ENCODE assay signal across 19 mouse cellular contexts in the genomic region with DNA sequence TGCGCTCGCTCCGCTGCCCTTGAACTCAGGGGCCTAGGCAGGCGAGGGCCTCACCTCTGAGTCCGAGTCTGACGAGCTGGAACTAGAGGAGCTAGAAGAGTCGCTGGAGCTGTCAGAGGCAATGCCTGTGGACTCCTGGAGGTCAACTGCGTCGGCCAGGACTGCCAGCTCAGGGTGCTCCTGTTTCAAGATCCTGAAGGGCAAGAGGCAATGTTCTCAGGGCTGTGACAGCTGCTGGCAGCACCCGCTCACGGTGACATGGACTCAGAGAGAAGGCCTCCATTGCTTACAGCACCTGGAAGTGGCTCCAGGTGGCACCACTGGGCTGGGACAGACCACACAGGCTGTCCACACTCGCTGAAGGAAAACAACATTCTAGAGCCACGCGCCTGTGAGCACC. TPM values are rescaled to one million over a fixed set of nuclear protein-coding genes. Genes with fewer than 3 reads are reported as not detected.
A peak's percentile ranks its signal among the peaks of the same experiment; 100 is the strongest.
DNase-seq lines count a peak whose midpoint lies in the region; ATAC-seq and TF ChIP-seq lines count a peak whose summit lies in the region.
"Had no signal": no experiment of that assay in that cellular context is flagged by ENCODE, and none has a peak within 500 bp of the region (broad histone marks: within the 10 kb centered on the region; RNA-seq: fewer than 3 reads in every experiment).

No protein-coding gene starts in this region.

- no peak overlapping the region for H3K4me2 ChIP-seq in kidney, embryonic 16.5 days (replicated peaks; ENCODE audit: low read depth, low read length)
- no peak overlapping the region for H3K4me2 ChIP-seq in embryonic facial prominence, embryonic 13.5 days

- TF ChIP-seq CTCF in G1E (IDR thresholded peaks at IDR 0.05; ENCODE audit: low read depth, low read length) = no peak

- H3K36me3 ChIP-seq in heart, embryonic 10.5 days = peaks cover 74% of the 10 kb centered on the region
- H3K36me3 ChIP-seq in kidney, embryonic 16.5 days (ENCODE audit: insufficient read depth, low read length) = peaks cover 63% of the 10 kb centered on the region
- peaks cover 83% of the 10 kb centered on the region for H3K36me3 ChIP-seq in G1E (replicated peaks)
- peaks cover 75% of the 10 kb centered on the region for H3K36me3 ChIP-seq in embryonic facial prominence, embryonic 13.5 days

- WGBS in heart, embryonic 10.5 days = 88% methylated on average over 14 of the region's 14 CpGs
- WGBS in kidney, embryonic 16.5 days = 77% methylated on average over 14 of the region's 14 CpGs
- WGBS in embryonic facial prominence, embryonic 13.5 days = 86% methylated on average over 14 of the region's 14 CpGs

- H3K9ac ChIP-seq in kidney, embryonic 16.5 days (replicated peaks; ENCODE audit: low read length) = no peak overlapping the region
- H3K9ac ChIP-seq in embryonic facial prominence, embryonic 13.5 days = 0 out of 2 replicates have a peak overlapping the region, but pooled peaks have one; percentile 21
- H3K9ac ChIP-seq: heart, embryonic 15.5 days had no signal

- H3K27me3 ChIP-seq in heart, embryonic 10.5 days (ENCODE audit: insufficient read depth, poor library complexity, severe bottlenecking) = no peaks in the 10 kb centered on the region
- no peaks in the 10 kb centered on the region for H3K27me3 ChIP-seq in kidney, embryonic 16.5 days (ENCODE audit: insufficient read depth, low read length)
- H3K27me3 ChIP-seq in G1E (ENCODE audit: insufficient read depth, low read length) = no peaks in the 10 kb centered on the region
- H3K27me3 ChIP-seq in embryonic facial prominence, embryonic 13.5 days = no peaks in the 10 kb centered on the region
- H3K27me3 ChIP-seq: heart, embryonic 15.5 days; Patski had no signal

- H3K4me1 ChIP-seq in heart, embryonic 10.5 days = peaks cover 26% of the 10 kb centered on the region
- peaks cover 27% of the 10 kb centered on the region for H3K4me1 ChIP-seq in kidney, embryonic 16.5 days (ENCODE audit: insufficient read depth, low read length)
- H3K4me1 ChIP-seq in G1E (ENCODE audit: insufficient read depth, low read depth, low read length) = peaks cover 67% of the 10 kb centered on the region
- peaks cover 29% of the 10 kb centered on the region for H3K4me1 ChIP-seq in embryonic facial prominence, embryonic 13.5 days

- H3K27ac ChIP-seq in heart, embryonic 10.5 days = no peak overlapping the region
- H3K27ac ChIP-seq in kidney, embryonic 16.5 days (ENCODE audit: low read length) = no peak overlapping the region
- H3K27ac ChIP-seq in embryonic facial prominence, embryonic 13.5 days = no peak overlapping the region
- H3K27ac ChIP-seq: heart, embryonic 15.5 days had no signal

- peak; percentile 35 to 47 for DNase-seq in heart, adult 18-20 months
- no peak for DNase-seq in heart, embryonic 10.5 days (ENCODE audit: low spot score)
- DNase-seq in kidney, postnatal 10 days = peak; percentile 19
- DNase-seq in G1E (ENCODE audit: low spot score) = no peak
- DNase-seq in thymus, postnatal 14 days = no peak
- DNase-seq: adrenal gland, postnatal 10 days; cerebellum, adult 9-11 months; kidney, postnatal 14 days; lung, postnatal 10 days; retina, postnatal 1 day; right cerebral cortex, postnatal 4 days; thymus, postnatal 36 days had no signal

- no peak for ATAC-seq in kidney, embryonic 16.5 days (ENCODE audit: low FRiP score, low TSS enrichment)
- ATAC-seq in G1E (ENCODE audit: extremely low read depth, insufficient number of reproducible peaks, low FRiP score, poor library complexity, severe bottlenecking) = no peak
- no peak for ATAC-seq in embryonic facial prominence, embryonic 13.5 days (ENCODE audit: insufficient number of reproducible peaks, insufficient read depth, low FRiP score, low TSS enrichment, low read depth)
- ATAC-seq: forebrain, embryonic 16.5 days; inflammation-experienced regulatory T-cells, adult 6 months; Patski had no signal

- H3K4me3 ChIP-seq in heart, embryonic 10.5 days = no peak overlapping the region
- no peak overlapping the region for H3K4me3 ChIP-seq in kidney, embryonic 16.5 days (ENCODE audit: low read length)
- H3K4me3 ChIP-seq in G1E (ENCODE audit: low read depth, low read length) = peak overlapping the region; percentile 66; the same call in 1 of the 2 replicates
- H3K4me3 ChIP-seq in embryonic facial prominence, embryonic 13.5 days = no peak overlapping the region
- H3K4me3 ChIP-seq: heart, embryonic 15.5 days had no signal

- no peaks in the 10 kb centered on the region for H3K9me3 ChIP-seq in heart, embryonic 10.5 days
- H3K9me3 ChIP-seq in kidney, embryonic 16.5 days (ENCODE audit: low read length) = no peaks in the 10 kb centered on the region
- H3K9me3 ChIP-seq in G1E (replicated peaks) = no peaks in the 10 kb centered on the region
- no peaks in the 10 kb centered on the region for H3K9me3 ChIP-seq in embryonic facial prominence, embryonic 13.5 days
- H3K9me3 ChIP-seq: heart, embryonic 15.5 days had no signal

RNA-seq across cellular contexts. Expression of gene Mettl23, which starts 4.1 kb away (rescaled TPM):
- 10 to 100 TPM; 38.3 to 46.4 TPM for total RNA-seq in heart, adult 18-20 months (2021)
- polyA plus RNA-seq in heart, embryonic 10.5 days (2016; fragmentation: Nextera tagmentation; extraction: Ambion mirVana) = 58.9 and 66.9 TPM in 2 replicates
- 54.9 and 60.6 TPM in 2 replicates for polyA plus RNA-seq in kidney, embryonic 16.5 days (2015; fragmentation: Nextera tagmentation; extraction: Ambion mirVana)
- 40.3 and 45.4 TPM in 2 replicates for total RNA-seq in G1E (2014; fragmentation: Nextera tagmentation)
- total RNA-seq in G1E (2017) = 35.8 and 43.1 TPM in 2 replicates
- polyA plus RNA-seq in G1E (2012) = 49.1 and 60.6 TPM in 2 replicates
- polyA plus RNA-seq in embryonic facial prominence, embryonic 13.5 days (2015; fragmentation: Nextera tagmentation; extraction: Ambion mirVana) = 78.6 and 84.4 TPM in 2 replicates

RNA-seq across cellular contexts. Expression of gene Jmjd6, which starts 4.3 kb away (rescaled TPM):
- total RNA-seq in heart, adult 18-20 months (2021) = 10 to 100 TPM; 37.5 to 42.3 TPM
- polyA plus RNA-seq in heart, embryonic 10.5 days (2016; fragmentation: Nextera tagmentation; extraction: Ambion mirVana) = 89.1 and 114 TPM in 2 replicates
- polyA plus RNA-seq in kidney, embryonic 16.5 days (2015; fragmentation: Nextera tagmentation; extraction: Ambion mirVana) = 74.8 and 77.8 TPM in 2 replicates
- total RNA-seq in G1E (2014; fragmentation: Nextera tagmentation) (82.7 and 85.3 TPM in 2 replicates), G1E (2017) (126 and 148 TPM in 2 replicates)
- polyA plus RNA-seq in G1E (2012) = 39.1 and 48.4 TPM in 2 replicates
- 73.4 and 77.7 TPM in 2 replicates for polyA plus RNA-seq in embryonic facial prominence, embryonic 13.5 days (2015; fragmentation: Nextera tagmentation; extraction: Ambion mirVana)

RNA-seq across cellular contexts. Expression of gene Mxra7, which starts 11.1 kb away (rescaled TPM):
- total RNA-seq in heart, adult 18-20 months (2021) = 10 to 100 TPM; 14.8 to 18.7 TPM
- polyA plus RNA-seq in heart, embryonic 10.5 days (2016; fragmentation: Nextera tagmentation; extraction: Ambion mirVana) = 13.2 and 17.9 TPM in 2 replicates
- polyA plus RNA-seq in kidney, embryonic 16.5 days (2015; fragmentation: Nextera tagmentation; extraction: Ambion mirVana) = 15.6 and 17.0 TPM in 2 replicates
- total RNA-seq in G1E (2014; fragmentation: Nextera tagmentation) (not detected in 2 replicates), G1E (2017) (0.06 TPM in 1 of 2 replicates, not detected in the other)
- polyA plus RNA-seq in G1E (2012) = not detected in 2 replicates
- 19.6 and 19.7 TPM in 2 replicates for polyA plus RNA-seq in embryonic facial prominence, embryonic 13.5 days (2015; fragmentation: Nextera tagmentation; extraction: Ambion mirVana)
- total RNA-seq: megakaryocyte-erythroid progenitor cell, adult 5-6 weeks had no signal
- polyA plus RNA-seq: inflammation-experienced regulatory T-cells, adult 6 months had no signal

RNA-seq across cellular contexts. Expression of gene Mfsd11, which starts 13.3 kb away (rescaled TPM):
- total RNA-seq in heart, adult 18-20 months (2021) = 10 to 100 TPM; 30.7 to 33.7 TPM
- 27.0 and 27.1 TPM in 2 replicates for polyA plus RNA-seq in heart, embryonic 10.5 days (2016; fragmentation: Nextera tagmentation; extraction: Ambion mirVana)
- 38.8 and 41.2 TPM in 2 replicates for polyA plus RNA-seq in kidney, embryonic 16.5 days (2015; fragmentation: Nextera tagmentation; extraction: Ambion mirVana)
- total RNA-seq in G1E (2014; fragmentation: Nextera tagmentation) (15.1 and 22.0 TPM in 2 replicates), G1E (2017) (45.9 and 55.1 TPM in 2 replicates)
- 3.8 and 6.6 TPM in 2 replicates for polyA plus RNA-seq in G1E (2012)
- polyA plus RNA-seq in embryonic facial prominence, embryonic 13.5 days (2015; fragmentation: Nextera tagmentation; extraction: Ambion mirVana) = 42.6 and 45.6 TPM in 2 replicates

RNA-seq across cellular contexts. Expression of gene Srsf2, which starts 14.0 kb away (rescaled TPM):
- total RNA-seq in heart, adult 18-20 months (2021) = 100 to 1,000 TPM in 1 of 2 experiments, 10 to 100 TPM in 1; 89.2 to 109 TPM
- polyA plus RNA-seq in heart, embryonic 10.5 days (2016; fragmentation: Nextera tagmentation; extraction: Ambion mirVana) = 577 and 728 TPM in 2 replicates
- 729 and 742 TPM in 2 replicates for polyA plus RNA-seq in kidney, embryonic 16.5 days (2015; fragmentation: Nextera tagmentation; extraction: Ambion mirVana)
- total RNA-seq in G1E (2014; fragmentation: Nextera tagmentation) (786 and 910 TPM in 2 replicates), G1E (2017) (484 and 801 TPM in 2 replicates)
- polyA plus RNA-seq in G1E (2012) = 1,600 and 2,011 TPM in 2 replicates
- polyA plus RNA-seq in embryonic facial prominence, embryonic 13.5 days (2015; fragmentation: Nextera tagmentation; extraction: Ambion mirVana) = 784 and 830 TPM in 2 replicates

Comparison
In these comparisons a context has a peak if more than half of its experiments do, and no peak if none do; other contexts are left out.
1. DNase-seq: peak in heart, adult 18-20 months (2 of 2) and kidney, postnatal 10 days (single experiment); none in heart, embryonic 10.5 days (single experiment), G1E (single experiment) and thymus, postnatal 14 days (single experiment).
2. RNA of gene Mxra7, which starts 11.1 kb away (polyA plus RNA-seq): 19.6 to 19.7 TPM in embryonic facial prominence, embryonic 13.5 days, 13.2 to 17.9 TPM in heart, embryonic 10.5 days and 15.6 to 17.0 TPM in kidney, embryonic 16.5 days; not detected in G1E; every median in the first group is over 10 times any median in the second.